Mouse (Mus musculus) stomach, postnatal 0 days (tissue): ENCODE measurements around the gene Lemd1. TPM values are rescaled to one million over a fixed set of nuclear protein-coding genes. Genes with fewer than 3 reads are reported as not detected.

Experiments
- ATAC-seq: fragments of 200-750 bp; cut with Nextera tagmentation; 2 replicates; pipeline ENCODE4 v1.8.0; 2017; ENCODE audit not compliant: low FRiP score, low TSS enrichment
- DNase-seq: peaks from one replicate; pipeline ENCODE4 v3.0.0-alpha.2; 2016; ENCODE audit warnings: low spot score
- H3K27ac ChIP-seq: fragments of 300-500 bp; sonication (generic); replicated peaks from 2 replicates; pipeline ENCODE4 v1.5.1; 2014; ENCODE audit warnings: mild to moderate bottlenecking, control low read depth
- H3K27me3 ChIP-seq: fragments of 300-500 bp; sonication (generic); 2 replicates; pipeline ENCODE4 v1.6.1; 2014; ENCODE audit warnings: low read length; ENCODE audit not compliant: control insufficient read depth, insufficient read depth
- H3K36me3 ChIP-seq: fragments of 300-500 bp; sonication (generic); 2 replicates; pipeline ENCODE4 v1.6.1; 2014; ENCODE audit warnings: low read length, mixed read lengths; ENCODE audit not compliant: control insufficient read depth, insufficient read depth
- H3K4me1 ChIP-seq: fragments of 300-500 bp; sonication (generic); replicated peaks from 2 replicates; pipeline ENCODE4 v1.6.1; 2014; ENCODE audit warnings: antibody characterized with exemption; ENCODE audit not compliant: control insufficient read depth, insufficient read depth
- H3K4me2 ChIP-seq: fragments of 300-500 bp; sonication (generic); replicated peaks from 2 replicates; pipeline ENCODE4 v1.6.1; 2014; ENCODE audit warnings: low read depth, mild to moderate bottlenecking, control low read depth, moderate library complexity
- H3K4me3 ChIP-seq: fragments of 300-500 bp; sonication (generic); 2 replicates; pipeline ENCODE4 v1.5.1; 2014; ENCODE audit warnings: low read depth, low read length, control low read depth
- H3K9ac ChIP-seq: fragments of 300-500 bp; sonication (generic); 2 replicates; pipeline ENCODE4 v1.6.1; 2014; ENCODE audit warnings: mild to moderate bottlenecking, low read length, control low read depth, mixed read lengths
- H3K9me3 ChIP-seq: fragments of 300-500 bp; sonication (generic); 2 replicates; pipeline ENCODE4 v1.6.1; 2016; ENCODE audit warnings: low read length; ENCODE audit not compliant: control insufficient read depth
- CTCF ChIP-seq: IDR thresholded peaks from 2 replicates; pipeline ENCODE4 v1.5.1; 2016; ENCODE audit warnings: antibody characterized with exemption, low read depth, mild to moderate bottlenecking, moderate library complexity
- EP300 ChIP-seq: optimal IDR thresholded peaks from 2 replicates; pipeline ENCODE3; 2016; ENCODE audit warnings: antibody characterized with exemption
- WGBS: fragments of 180-500 bp; shearing (Covaris S2); extraction: QIAGEN DNeasy Blood & Tissue Kit; methylation state at CpG from one replicate; pipeline ENCODE4 v1.1.7; 2014; 5-methylcytosine and 5-hydroxymethylcytosine counted together
- polyA plus RNA-seq: library from polyadenylated mRNA; unstranded; fragments of >200 nt; fragmentation: Nextera tagmentation; extraction: Ambion mirVana; gene quantifications from 2 replicates; pipeline ENCODE4 v1.2.1, GENCODE M21; 2015

Lemd1 gene
- polyA plus RNA-seq, 1 experiment from 2014 or later, result 0.30 TPM

- ATAC-seq, result no peak
- DNase-seq, result no peak
- 75% methylated on average over 15 of the region's 15 CpGs for WGBS
- Histone ChIP-seq H3K4me3 (no peak overlapping the region), H3K36me3 (no peaks in the 10 kb centered on the region), H3K9me3 (no peaks in the 10 kb centered on the region), H3K27me3 (0 out of 2 replicates have a peak, but pooled peaks cover 6% of the 10 kb centered on the region), H3K9ac (peak overlapping the region; percentile 4; the same call in 1 of the 2 replicates), H3K4me2 (no peak overlapping the region), H3K27ac (no peak overlapping the region), H3K4me1 (no peaks in the 10 kb centered on the region)
- TF ChIP-seq CTCF (no peak), EP300 (no peak)
Measured at GRCm38 (mm10) chr1:132153086-132153690, 38.0 kb upstream of the Lemd1 start.

GRCm38 (mm10) chr1:132153691-132154090 lies 37.5 kb upstream of the Lemd1 start:
- no peak overlapping the region for H3K9ac ChIP-seq
- no peak overlapping the region for H3K4me3 ChIP-seq
- no peaks in the 10 kb centered on the region for H3K9me3 ChIP-seq
- no peaks in the 10 kb centered on the region for H3K36me3 ChIP-seq
- no peak for ATAC-seq
- no peaks in the 10 kb centered on the region for H3K4me1 ChIP-seq
- no peak overlapping the region for H3K4me2 ChIP-seq
- no peak for TF ChIP-seq CTCF
- TF ChIP-seq EP300, result no peak
- H3K27me3 ChIP-seq, result 0 out of 2 replicates have a peak, but pooled peaks cover 6% of the 10 kb centered on the region
- WGBS, result 48% methylated on average over 8 of the region's 8 CpGs
- DNase-seq, result peak; percentile 10
- no peak overlapping the region for H3K27ac ChIP-seq

GRCm38 (mm10) chr1:132155737-132156136 lies 35.5 kb upstream of the Lemd1 start:
- Histone ChIP-seq H3K27me3 (0 out of 2 replicates have a peak, but pooled peaks cover 6% of the 10 kb centered on the region), H3K4me3 (no peak overlapping the region), H3K4me1 (no peaks in the 10 kb centered on the region), H3K9me3 (no peaks in the 10 kb centered on the region), H3K36me3 (no peaks in the 10 kb centered on the region), H3K27ac (no peak overlapping the region), H3K9ac (no peak overlapping the region), H3K4me2 (no peak overlapping the region)
- WGBS, result 11% methylated on average over 6 of the region's 6 CpGs
- DNase-seq (peak; percentile 83), ATAC-seq (no peak; the same call in 1 of the 2 replicates)
- TF ChIP-seq CTCF, result peak; percentile 99
- TF ChIP-seq EP300, result no peak

GRCm38 (mm10) chr1:132157016-132157781 lies 34.0 kb upstream of the Lemd1 start:
- ATAC-seq (peak; percentile 68), DNase-seq (peak; percentile 89)
- H3K4me1 ChIP-seq, result no peaks in the 10 kb centered on the region
- no peaks in the 10 kb centered on the region for H3K36me3 ChIP-seq
- 0 out of 2 replicates have a peak, but pooled peaks cover 6% of the 10 kb centered on the region for H3K27me3 ChIP-seq
- H3K9me3 ChIP-seq, result no peaks in the 10 kb centered on the region
- no peak overlapping the region for H3K4me2 ChIP-seq
- no peak overlapping the region for H3K27ac ChIP-seq
- H3K9ac ChIP-seq, result no peak overlapping the region
- WGBS, result 20% methylated on average over 14 of the region's 14 CpGs
- H3K4me3 ChIP-seq, result no peak overlapping the region
- TF ChIP-seq EP300, result no peak
- TF ChIP-seq CTCF, result peak; percentile 99

GRCm38 (mm10) chr1:132157808-132158207 lies 33.4 kb upstream of the Lemd1 start:
- ATAC-seq (no peak), DNase-seq (no peak)
- Histone ChIP-seq H3K4me2 (no peak overlapping the region), H3K9me3 (no peaks in the 10 kb centered on the region), H3K36me3 (no peaks in the 10 kb centered on the region), H3K27ac (no peak overlapping the region), H3K4me3 (no peak overlapping the region), H3K4me1 (no peaks in the 10 kb centered on the region), H3K9ac (no peak overlapping the region), H3K27me3 (0 out of 2 replicates have a peak, but pooled peaks cover 6% of the 10 kb centered on the region)
- WGBS, result 38% methylated on average over 7 of the region's 7 CpGs
- TF ChIP-seq EP300 (no peak), CTCF (no peak)

- 32% methylated on average over 2 of the region's 2 CpGs for WGBS
- H3K27me3 ChIP-seq, result 0 out of 2 replicates have a peak, but pooled peaks cover 6% of the 10 kb centered on the region
- H3K4me3 ChIP-seq, result no peak overlapping the region
- ATAC-seq (no peak), DNase-seq (no peak)
- peak overlapping the region; percentile 27; the same call in 1 of the 2 replicates for H3K9ac ChIP-seq
- H3K4me1 ChIP-seq, result no peaks in the 10 kb centered on the region
- no peaks in the 10 kb centered on the region for H3K9me3 ChIP-seq
- no peak overlapping the region for H3K27ac ChIP-seq
- TF ChIP-seq EP300 (no peak), CTCF (no peak)
- no peak overlapping the region for H3K4me2 ChIP-seq
- no peaks in the 10 kb centered on the region for H3K36me3 ChIP-seq
Measured at GRCm38 (mm10) chr1:132158741-132159140, 32.5 kb upstream of the Lemd1 start.
